Mouse (Mus musculus): ENCODE results near the gene Slc4a7.

Slc4a7 gene
- long read RNA-seq, experiment 1, partial matches to known transcripts: 5 of 9 reads
- long read RNA-seq, experiment 1, other reads (novel, unspliced or antisense): 4 of 9 reads
- long read RNA-seq, experiment 2, partial matches to known transcripts: 3 of 4 reads
- long read RNA-seq, experiment 2, other reads (novel, unspliced or antisense): 1 of 4 reads

DNA sequence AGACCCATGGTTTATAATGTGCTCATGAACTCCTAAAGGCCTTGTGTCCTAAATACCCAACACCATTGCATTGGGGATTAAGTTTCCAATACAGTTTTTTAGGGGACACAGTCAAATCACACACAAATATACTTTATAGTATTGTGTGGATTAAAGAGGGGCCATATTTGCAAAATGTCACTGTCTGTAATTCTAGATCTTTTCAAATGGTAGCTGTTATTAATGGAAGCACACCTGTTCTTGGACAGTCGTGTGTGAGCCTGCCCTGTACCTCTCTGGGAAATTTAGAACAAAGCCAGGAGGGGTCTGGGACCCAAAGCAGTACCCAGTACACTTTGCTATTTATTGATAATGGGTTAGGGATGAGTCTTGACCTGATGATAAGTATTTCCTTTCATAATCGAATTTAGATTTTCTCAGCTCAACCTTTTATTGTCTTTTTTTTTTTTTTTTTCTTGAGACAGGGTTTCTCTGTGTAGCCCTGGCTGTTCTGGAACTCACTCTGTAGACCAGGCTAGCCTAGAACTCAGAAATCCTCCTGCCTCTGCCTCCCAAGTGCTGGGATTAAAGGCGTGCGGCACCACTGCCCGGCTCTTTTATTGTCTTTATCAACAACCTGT, at the start of gene Slc4a7:
TSS of gene Slc4a7 (plus strand) at position 570 of the 620 bp plus-strand sequence.
- intact Hi-C loops (cut with DNase I): loop anchor here (5.0 kb wide), 2 partner anchors 60 to 220 kb away; no protein-coding TSS in a partner anchor

GRCm38 (mm10) chr14:14670597-14670996, 31.5 kb upstream of the Slc4a7 start:
- intact Hi-C loops (cut with DNase I): no loop called here

DNA sequence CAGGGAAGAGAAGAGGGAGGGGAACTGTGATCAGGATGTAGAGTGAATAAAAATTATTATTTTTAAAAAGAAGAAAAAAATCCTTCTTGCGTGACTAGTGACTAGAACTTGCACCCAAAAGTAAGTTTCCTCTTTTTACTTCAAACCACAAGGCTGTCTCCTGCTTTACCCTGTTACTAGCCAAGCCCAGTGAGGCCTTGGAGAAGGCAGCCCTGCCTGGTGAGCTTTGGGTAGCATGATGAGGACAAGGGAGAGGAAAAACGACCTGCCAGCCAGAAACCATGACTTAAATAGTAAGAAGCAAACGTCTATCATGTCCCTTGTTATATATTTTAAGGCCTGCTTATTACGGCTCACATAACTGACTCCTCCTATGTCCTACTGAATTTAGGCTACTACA, 20.5 kb upstream of the Slc4a7 start:
- intact Hi-C loops (cut with DNase I): no loop called here

DNA sequence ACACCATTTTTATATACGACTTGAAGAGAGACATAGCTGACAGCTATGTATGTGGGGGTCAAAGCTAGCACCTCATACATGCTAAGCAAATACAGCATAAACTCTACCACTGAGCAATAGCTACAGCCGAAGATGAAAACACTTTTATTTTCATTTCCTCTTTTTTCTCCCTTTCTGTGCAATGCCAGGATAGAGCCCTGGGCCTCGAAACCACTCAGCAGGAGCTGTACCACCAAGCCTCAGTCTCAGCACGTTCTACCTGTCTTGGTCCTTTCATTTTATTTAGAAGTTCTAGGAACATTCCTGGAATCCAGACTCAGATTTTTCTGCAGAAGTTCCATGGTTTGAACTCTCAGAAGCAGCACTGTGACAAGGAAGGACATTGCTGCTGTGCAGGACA, 17.3 kb upstream of the Slc4a7 start:
- intact Hi-C loops (cut with DNase I): no loop called here

DNA sequence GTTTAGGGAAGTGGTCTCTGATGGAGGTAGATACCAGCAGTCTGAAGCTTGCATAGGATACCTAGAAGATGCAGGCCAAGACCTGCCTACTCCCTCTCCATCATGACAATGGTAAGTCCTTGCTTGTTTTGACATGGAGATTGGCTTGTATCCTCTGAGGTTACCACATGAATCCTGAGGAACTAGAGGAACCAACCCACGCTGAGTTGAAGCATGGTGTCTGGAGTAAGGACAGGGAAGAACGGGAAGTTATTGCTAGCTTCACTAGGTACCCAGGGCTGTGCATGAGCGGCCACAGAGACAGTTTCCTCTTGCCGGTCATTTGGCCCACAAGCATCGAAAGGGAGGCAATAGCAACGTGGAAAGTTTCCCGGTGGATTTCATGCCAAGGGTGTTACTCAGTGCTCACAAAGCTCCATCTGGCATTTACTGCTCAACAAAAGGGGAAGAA, 16.0 kb upstream of the Slc4a7 start:
- intact Hi-C loops (cut with DNase I): no loop called here

DNA sequence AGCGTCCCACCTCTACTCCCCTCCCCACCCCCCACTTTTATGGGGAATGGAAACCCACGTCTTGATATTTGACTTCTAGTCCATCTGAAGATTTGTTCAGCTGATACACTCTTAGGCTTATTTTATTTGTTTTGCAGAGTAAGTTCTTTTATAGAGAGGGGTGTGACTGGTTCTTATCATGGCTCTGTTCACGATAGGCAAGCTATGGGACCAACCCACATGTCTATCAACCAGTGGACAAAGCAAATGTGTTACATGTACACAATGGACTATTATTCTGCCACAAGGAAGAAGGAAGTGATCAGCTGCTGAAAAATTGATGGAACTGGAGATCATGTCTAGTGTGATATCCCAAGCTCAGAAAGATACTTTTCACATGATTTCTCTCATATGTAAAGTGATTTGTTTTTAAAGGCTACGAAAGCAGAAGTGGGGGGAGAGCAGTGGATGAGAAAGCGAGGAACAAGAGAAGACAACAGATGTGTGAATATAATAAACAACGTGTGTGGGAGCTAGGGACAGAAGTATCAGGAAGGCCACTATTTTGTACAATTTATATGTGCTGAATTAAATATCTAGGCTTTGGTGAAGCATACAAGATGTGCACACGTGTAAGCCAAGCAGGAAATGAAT, 14.7 kb upstream of the Slc4a7 start:
- intact Hi-C loops (cut with DNase I): no loop called here

DNA sequence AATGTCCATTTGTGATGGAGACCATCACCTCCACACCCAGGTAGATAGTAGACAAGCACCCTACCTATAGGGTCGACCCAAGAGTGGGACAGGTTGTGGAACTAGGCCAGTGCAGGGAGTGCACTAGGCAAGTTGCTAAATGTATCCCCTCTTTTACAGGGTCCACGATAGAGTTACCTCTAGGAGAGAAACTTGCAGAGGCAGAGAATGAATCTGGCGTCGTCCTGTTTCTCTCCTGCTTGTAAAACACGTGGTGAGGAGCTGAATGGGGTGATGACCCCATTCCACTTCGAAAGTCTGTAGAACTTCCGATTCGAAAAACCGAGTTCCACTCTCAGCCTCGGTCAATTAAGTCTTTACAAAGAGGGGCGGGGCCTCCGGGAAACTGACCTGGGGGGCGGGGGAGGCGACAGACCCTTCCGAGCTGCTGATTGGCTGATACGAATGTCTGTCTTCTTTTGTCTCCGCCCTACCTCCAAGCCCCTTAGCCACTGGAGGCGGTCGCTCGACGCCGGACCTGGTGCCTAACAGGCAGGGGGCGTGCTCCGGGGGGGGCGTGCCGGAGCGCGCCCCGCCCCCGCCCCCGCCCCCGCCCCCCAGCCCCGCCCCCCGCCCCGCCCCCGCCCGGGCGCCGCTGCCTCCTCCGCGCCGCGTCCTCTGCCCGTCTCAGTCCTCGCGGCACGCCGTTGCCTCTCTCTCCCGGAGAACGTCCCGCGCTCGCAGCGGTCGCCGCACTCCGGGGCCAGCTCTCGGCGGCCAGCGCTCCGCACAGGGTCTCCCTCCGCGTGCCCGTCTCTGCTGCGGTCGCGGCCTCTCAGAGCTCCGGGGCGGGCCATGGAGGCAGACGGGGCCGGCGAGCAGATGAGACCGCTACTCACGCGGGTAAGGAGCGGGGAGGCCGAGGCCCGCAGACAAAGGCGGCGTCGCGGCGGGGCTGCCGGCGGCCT, 593 bp downstream of the Slc4a7 start:
- intact Hi-C loops (cut with DNase I): loop anchor here (5.0 kb wide), 2 partner anchors 60 to 220 kb away; no protein-coding TSS in a partner anchor

DNA sequence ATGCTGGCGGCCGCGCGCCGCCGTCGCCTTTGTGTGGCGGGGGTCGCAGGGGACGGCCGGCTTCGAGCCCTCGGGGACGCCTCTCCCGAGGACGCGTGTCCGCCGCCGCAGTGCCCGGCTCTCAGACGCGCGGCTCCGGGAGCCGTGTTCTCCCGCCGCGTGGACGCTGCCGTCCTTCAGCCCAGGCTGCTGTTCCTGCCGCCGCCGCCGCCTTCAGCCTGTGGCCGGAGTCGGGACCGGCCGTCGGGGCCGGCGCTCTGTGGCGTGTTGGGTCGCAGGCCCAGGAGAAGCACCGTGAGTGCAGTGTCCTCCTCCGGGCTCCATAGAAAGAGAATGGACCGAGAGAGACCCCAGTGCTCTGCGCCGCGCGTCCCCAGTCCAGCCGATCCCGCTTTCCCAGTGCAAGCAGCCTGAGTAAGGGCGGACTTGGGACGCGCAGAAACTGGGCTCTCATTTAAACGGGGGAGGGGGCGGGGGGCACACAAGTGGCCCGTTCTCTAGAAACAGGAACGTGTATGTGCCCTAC, 1.3 kb downstream of the Slc4a7 start:
- intact Hi-C loops (cut with DNase I): loop anchor here (5.0 kb wide), 2 partner anchors 61 to 221 kb away; no protein-coding TSS in a partner anchor

DNA sequence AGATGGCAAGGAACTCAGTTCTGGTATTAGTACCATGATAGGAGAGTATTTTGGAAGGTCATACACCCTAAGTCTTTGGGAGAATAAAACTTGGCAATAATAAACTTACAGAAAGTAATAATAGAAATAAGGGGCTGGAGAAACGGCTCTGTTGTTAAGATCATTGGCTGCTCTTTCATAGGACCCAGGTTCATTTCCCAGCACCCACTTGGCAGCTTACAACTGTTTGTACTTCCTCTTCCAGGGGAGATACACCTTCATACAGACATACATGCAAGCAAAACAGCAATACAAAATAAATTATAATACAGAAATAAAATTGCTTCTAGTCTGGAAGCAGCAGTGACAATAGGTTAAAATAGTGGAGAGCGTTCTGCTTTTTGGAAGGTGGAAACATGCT, 2.6 kb downstream of the Slc4a7 start:
- intact Hi-C loops (cut with DNase I): loop anchor here (5.0 kb wide), 2 partner anchors 62 to 222 kb away; no protein-coding TSS in a partner anchor

DNA sequence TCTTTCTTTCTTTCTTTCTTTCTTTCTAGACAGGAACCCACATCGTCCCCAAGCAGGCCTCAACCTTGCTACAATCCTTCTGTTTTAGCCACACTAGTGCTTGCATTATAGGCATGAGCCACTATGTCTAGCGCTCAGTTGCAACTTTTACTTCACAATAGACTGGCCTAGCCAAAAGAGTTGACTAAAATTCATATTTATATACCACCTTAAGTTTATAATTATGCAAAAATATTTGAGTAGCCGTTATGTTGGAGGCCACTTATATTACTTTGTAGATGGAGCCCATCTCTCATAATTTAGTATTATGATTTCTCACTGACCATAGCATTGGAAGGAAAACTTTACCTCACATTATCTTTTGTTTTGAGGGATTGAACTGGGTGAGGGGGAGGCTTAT, 3.0 kb downstream of the Slc4a7 start:
- intact Hi-C loops (cut with DNase I): no loop called here

DNA sequence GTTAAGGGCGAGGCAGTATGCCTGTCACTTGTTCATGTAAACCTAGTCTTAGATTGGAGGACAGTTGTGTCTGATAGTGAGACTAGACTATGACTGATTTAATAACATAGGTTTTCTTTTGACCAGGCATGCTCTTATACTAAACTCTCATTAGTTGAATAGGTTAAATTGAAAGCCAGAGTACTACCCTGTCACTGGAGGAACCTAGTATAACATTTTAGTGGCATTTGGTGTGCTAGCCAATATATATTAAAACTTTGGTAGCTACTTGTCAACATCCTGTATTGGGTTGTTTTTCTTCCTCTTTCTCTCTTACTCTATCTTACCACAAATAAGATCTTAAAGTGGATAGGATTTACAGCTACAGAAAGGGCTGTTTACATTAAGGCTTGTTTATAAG, 4.3 kb downstream of the Slc4a7 start:
- intact Hi-C loops (cut with DNase I): no loop called here

- intact Hi-C loops (cut with DNase I): no loop called here
Observed at GRCm38 (mm10) chr14:14707061-14707460, 5.0 kb downstream of the Slc4a7 start.

DNA sequence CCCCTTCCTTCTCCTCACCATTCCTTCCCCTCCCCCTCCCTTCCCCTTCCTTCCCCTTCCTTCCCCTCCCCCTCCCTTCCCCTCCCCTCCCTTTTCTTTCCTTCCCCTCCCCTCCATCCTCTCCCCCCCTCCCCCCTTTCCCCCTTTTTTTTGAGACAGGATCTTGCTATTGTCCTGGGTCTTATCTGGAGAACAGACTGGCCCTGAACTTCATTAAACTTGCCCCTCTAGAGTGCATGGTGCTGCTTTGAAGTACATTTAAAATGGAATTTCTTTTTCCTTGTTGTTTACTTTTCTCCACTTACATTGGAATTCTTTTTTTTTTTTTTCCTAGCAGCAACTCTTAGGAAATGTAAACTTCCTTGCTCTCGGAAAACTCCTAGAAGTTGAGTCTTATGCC, 6.9 kb downstream of the Slc4a7 start:
- intact Hi-C loops (cut with DNase I): no loop called here

DNA sequence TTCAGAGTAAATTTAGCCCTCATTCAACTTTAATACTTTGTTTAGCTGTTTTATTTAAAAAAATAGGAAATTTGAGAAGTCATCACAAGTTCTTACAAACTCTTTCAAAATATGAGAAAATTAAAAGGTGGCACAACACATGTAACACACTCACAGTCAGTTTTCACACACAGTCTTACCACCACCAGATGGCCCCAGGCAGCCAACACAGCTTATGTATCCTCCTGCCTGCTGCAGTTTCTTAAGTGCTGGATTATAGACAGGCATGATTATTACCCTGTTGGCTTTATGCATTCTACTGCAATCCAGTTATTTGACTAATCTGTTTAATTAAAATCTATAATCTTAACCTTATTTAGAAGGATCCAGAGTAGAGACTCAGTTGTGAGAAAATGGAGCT, 12.1 kb downstream of the Slc4a7 start:
- intact Hi-C loops (cut with DNase I): no loop called here

- intact Hi-C loops (cut with DNase I): loop anchor here (5.0 kb wide), 1 partner anchor 147 kb away; no protein-coding TSS in a partner anchor
Observed at GRCm38 (mm10) chr14:14715794-14716193, 13.7 kb downstream of the Slc4a7 start.

DNA sequence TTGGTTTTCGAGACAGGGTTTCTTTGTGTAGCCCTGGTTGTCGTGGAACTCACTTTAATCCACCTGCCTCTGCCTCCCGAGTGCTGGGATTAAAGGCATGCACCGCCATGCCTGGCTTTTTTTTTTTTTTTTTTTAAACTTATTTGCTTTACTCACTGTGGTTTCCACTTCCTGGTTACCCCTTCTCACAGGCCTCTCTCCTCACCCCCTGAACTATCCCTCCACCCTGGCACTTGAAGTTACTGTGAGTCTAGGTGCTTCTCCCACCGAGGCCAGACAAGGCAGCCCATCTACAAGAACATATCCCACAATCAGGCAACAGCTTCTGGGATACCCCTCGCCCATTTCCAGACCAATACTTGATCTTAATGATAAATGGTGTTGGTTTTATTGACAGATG, 14.8 kb downstream of the Slc4a7 start:
- intact Hi-C loops (cut with DNase I): loop anchor here (5.0 kb wide), 1 partner anchor 145 kb away; no protein-coding TSS in a partner anchor

DNA sequence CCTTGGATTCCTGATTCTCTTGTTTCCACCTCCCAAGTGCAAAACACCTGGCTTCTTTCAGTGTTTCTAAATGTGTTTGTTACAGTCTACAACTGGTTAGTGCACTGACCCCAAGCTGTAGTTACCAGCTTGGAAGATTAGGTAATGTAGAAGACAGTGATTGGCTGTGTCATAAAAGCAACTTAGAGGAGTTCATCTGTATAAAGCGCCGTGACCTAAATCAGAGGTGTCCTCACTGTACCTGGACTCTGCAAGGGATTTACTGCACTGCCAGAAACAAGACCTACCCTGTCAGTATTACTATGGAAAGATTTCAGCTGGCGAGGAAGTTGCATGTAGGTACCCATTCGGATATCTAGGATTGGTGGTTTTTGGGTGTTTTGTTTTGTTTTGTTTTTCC, 16.5 kb downstream of the Slc4a7 start:
- intact Hi-C loops (cut with DNase I): loop anchor here (5.0 kb wide), 1 partner anchor 144 kb away; no protein-coding TSS in a partner anchor

- intact Hi-C loops (cut with DNase I): no loop called here
Observed at GRCm38 (mm10) chr14:14781169-14781568, 79.1 kb downstream of the Slc4a7 start.

- intact Hi-C loops (cut with DNase I): no loop called here
Observed at GRCm38 (mm10) chr14:14784223-14784622, 82.1 kb downstream of the Slc4a7 start.

GRCm38 (mm10) chr14:14786979-14787378, 84.9 kb downstream of the Slc4a7 start:
- intact Hi-C loops (cut with DNase I): no loop called here
